Mouse (Mus musculus) kidney, postnatal 10 days (tissue): Measurements from ENCODE around the gene Sorcs3.
A peak's percentile ranks its signal among the peaks of the same experiment; 100 is the strongest.

Source experiments
- DNase-seq: peaks from one replicate; pipeline ENCODE4 v3.0.0; 2021; ENCODE audit warnings: mixed read lengths

Sorcs3 gene

DNA sequence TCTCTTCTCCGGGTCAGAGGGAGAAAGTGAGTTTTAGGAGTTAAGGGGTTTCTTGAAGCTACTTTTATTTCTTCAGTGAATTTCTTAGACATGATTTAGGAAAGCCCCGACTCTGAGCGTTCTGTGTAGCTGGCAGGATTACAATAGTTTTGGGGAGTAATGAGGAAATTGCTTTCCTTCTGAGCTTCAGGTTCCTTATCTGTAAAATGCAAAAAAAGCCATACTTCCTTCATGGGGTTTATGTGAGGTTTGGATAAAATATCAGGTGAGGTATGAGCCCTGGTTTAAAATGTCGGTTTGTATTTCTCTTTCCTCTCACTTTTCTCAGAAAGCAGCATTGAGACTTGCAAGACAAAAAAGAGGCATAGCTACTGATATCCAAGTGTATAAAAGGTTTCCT is 327.8 kb downstream of the Sorcs3 start:
- DNase-seq, result no peak

DNA sequence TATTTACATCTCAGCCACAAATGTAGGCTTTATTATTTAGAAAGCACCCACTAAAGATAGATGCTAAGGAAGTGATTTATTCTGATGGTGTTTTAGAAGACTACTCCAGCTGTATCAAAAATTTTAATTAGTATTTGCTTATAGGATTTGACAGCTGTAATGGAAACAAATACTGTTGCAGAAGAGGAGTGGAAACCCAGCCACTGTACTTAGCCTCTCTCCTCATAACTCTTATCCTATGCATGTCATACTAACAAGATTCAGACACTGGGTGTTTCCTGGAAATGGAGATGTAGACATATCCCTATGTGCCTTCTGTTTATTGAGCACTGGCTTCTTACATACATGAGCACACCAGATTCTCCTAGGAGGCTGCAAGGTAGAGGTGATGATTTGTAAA is 338.5 kb downstream of the Sorcs3 start:
- no peak for DNase-seq

DNA sequence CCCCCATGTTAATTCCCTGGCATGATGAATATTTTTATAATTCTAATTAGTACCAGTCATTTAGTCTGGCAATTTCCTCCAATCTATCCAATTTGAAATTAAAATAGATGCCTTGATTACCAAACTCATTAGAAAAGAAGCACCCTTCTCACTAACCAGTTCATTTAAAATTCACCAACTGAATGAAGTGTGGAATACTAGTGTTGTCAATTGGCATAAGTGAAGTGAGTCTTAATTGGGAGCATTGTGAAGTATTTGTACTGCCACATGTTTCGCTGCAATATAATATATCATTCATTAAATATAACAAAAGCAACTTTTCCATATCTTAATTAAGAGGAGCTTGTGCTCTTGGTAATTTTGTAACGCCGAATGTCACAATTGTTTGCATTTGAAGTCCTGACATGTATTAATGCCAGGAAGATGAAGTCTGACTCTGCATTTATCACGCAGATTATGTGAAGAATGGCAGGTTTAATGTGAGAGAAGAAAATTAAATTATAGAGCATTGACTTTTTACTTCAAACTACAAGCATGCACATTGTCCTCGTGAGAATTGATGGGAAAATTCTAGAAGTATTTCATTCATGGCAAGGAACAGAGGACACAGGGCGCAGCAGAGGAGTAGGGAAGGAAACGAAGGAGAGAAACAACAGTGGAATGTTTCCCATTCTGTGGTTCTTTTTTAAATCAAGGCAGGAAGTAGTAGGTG is 339.8 kb downstream of the Sorcs3 start:
- DNase-seq, result no peak

DNA sequence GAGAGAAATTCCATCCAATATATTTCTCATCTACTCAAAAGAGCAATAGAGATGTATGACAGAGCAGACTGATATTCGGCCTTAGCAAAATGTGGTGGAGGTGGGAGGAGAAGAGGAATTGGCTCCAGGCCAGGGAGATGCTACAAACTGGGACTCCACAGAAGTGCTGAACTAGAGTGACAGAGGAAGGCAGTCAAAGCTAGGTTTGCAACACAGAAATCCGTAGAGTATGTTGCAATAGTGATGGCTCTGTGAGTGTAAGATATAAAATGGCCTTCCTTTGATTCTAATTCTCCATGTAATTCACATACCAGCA is 340.3 kb downstream of the Sorcs3 start:
- DNase-seq, result no peak

DNA sequence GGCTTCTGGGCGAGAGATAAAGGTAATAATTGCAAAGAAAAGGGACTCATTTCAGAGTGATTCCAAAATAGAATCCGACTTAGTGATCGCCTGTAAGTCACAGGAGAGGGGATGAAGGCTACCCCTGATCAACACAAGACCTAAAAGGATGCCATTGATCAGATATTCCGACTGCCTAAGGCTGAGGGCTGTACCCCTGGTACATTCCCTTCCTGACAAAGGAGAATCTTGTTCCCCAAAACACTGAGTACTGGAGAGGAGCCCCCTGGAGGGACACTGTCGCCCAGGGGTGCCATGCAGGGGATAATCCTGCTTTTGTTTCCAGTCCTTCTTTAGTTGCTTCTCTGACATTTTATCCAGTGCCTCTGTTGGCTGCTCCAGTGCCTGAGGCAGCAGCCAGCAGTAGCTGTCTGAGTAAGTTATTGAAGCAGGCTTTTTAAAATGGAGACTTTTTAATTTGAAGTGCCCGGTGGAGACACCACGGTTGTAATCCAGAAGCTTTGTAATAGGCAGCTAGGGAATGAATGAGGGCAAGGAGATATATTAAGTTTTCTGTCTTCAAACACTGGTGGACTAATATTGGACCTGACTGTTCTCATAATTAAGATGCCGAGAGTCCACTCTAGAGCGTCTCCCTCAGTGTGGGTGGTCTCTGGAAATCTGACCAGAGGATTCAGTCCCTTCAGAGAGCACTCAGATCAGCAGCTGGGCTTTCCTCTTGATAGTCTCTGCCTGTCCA is 342.5 kb downstream of the Sorcs3 start:
- DNase-seq, result no peak

DNA sequence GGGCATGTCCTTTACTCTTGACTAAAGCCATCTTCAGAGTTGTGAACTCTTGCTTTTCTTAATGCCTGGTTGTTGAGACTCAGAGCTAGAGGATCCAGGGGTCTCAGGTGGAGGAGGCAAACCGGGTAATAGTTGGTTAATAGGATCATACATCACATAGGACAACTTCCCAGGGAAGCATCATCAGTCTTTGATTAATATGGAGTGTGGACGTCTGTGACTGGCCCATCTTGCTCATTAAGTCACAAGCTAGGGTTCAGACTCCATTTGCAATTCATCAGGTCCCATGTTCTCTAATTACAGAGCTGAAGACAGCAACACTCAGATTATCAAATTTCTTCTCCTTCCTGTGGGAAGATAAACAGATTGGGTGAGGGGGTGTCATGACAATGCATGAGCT is 353.6 kb downstream of the Sorcs3 start:
- no peak for DNase-seq

DNA sequence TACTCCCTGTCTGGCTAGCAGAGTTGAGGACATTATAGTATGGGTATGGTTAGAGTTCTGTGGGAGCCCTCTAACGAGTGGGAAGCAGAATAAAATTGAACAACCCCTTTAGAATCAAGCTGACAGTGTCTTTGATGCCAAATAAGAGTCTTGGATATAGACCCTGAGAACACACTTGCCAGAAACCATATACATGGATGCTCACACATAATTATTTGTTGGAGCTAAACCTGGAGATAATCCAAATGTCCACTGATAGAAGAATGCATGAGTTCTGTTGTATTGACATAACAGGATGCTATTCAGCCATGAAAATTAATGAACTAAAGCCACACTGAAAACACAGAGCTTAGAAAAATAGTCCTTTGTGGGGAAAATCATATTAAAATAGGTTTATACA is 369.9 kb downstream of the Sorcs3 start:
- DNase-seq, result no peak

DNA sequence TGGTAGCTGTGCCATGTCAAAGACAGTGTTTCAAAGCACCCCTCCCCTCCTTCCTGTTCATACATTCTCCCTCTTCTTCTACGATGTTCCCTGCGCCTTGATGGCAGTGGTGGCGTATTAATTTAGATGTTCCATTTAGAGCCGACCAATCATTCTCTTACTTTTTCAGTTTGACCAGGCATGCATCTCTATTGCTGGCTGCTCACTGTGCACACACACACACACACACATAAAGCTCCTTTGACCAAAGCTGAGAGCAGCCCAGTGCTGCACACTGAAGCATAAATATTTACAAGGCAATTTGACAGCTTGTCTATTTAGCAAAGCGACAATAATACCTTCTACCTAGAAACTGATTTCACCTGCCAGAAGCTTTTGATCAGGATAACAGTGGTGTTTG is 371.3 kb downstream of the Sorcs3 start:
- DNase-seq, result no peak

DNA sequence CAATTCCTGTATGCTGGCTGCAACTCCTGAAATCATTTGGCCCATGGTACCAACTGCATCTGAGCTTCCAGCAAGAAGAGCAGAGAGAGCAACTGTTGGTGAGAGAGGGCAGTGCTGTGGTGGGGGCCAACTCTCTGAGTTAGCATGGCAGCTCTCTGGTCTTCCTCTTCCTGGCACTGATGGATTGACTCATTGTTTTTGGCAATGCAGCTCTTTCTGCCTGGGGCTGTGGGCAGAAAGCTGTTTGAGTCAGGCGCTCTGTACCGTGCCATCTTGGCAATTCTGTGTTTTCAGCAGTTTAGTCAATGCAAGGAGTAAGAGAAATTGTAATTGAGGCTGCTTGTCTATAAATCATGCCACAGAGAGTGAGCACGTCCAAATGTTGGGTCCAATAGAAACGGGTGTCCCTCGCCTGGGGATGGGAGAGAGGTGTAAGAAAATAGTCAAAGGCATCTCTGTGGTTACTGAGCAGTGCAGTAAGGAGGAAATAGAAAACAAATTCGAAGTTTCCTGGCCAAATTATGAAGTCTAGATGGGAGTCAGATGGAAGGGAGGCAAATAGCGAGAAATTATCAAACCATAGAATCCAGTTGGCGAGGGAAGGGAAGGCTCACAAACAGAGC is 379.2 kb downstream of the Sorcs3 start:
- no peak for DNase-seq

DNA sequence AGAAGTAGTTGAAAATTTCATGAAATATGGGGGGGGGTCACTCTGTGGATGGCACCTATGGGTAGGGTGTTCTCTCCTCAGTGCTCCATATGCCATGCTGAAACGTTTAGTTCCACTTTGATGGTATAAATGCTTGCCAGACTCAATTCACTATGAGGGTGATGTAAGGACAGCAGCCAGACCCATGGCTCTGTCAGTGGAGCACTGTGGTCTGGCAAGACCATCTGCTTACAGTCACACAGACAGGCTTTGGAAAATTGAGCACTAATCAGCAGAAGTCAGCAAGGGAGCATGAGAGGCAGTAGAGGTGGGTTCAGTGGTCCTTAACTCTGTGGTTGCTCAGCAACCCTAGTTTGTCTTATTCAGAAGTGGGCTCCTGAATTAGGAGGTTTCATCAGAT is 411.1 kb downstream of the Sorcs3 start:
- DNase-seq, result no peak

DNA sequence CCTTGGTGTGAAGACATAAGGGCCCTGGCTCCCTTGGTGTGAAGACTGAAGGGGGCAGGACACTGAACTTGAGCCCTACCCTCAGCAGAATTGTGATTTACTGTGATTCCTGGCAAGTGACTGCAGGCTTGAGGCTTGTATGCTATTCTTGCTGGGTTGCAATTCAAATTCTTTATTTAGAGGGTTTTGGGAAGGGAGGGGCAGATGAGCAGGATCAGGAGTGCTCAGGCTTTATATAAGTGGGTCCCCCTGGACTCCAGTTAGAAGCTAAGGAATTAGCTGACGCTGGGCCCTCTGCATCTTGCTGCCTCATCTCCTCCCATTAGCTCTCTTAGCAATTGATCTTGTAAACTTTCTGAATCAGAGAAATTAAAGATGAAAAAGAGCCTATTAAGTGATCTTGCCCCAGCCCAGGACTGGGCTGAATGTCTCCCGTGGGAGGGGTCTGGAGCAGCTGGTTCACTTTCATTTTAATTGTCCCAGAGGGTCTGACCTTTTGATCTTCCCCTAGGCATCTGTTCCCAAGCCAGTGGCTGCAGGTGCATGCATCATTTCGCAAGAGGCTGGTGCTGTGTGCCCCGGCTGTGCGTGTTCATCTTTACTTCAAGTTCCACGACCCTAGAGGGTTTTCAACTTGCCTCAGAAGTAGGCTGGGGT is 425.0 kb downstream of the Sorcs3 start:
- no peak for DNase-seq

DNA sequence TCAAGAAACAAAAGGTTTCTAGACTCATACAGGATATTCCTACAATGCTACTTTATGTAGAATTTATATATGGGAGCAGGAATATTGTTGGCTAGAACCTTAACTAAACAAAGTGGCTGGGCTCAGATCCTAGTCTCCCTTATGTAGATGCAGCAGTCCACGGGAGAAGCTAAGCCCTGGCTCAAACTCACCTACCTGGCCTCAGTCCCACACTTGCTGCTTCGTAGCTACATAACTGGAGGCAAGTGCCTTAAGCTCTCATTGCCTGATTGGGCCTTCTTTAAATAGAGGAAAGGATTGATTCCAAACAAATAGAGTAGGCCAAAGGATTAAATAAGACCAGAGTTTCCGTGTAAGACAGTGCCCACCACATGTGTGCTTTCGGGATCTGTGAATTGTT is 436.7 kb downstream of the Sorcs3 start:
- DNase-seq, result no peak

DNA sequence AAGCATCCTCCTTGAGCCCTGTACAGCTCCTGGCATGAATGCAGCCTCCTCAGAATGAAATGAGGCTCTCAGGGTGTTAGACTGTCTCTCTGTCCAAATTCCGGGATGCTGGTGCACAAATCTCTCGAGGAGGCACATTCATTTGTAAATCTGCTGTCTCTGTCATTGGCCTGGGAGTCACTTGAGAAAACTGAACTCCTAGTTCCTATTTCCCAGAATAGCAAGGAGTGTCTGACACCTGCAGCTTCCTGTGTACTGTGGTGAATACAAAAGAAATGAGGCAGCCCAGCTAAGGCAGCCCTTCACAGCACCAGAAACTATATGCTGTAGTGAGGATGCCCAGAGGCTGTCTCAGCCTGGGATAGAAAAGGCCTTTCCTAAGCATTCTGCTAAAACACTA is 444.1 kb downstream of the Sorcs3 start:
- no peak for DNase-seq

DNA sequence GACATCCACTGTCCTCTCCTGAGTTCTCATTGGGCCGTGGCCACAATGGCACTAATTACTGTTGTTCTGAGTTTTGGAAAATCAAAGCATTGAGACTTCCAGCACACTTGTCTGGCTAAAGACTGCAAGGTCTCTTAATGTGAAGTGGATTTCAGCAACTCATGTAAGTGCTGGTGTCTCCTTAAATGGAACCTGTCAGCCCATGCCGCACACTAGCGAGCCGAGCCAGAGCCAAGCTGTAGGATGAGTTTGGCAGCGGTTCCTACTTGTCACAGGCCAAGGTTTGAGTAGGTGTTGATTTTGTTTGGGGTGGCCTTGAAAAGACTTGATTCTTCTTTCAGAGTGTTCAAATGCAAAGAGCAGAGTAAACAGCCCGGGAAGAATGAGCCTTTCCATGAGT is 445.8 kb downstream of the Sorcs3 start:
- no peak for DNase-seq

DNA sequence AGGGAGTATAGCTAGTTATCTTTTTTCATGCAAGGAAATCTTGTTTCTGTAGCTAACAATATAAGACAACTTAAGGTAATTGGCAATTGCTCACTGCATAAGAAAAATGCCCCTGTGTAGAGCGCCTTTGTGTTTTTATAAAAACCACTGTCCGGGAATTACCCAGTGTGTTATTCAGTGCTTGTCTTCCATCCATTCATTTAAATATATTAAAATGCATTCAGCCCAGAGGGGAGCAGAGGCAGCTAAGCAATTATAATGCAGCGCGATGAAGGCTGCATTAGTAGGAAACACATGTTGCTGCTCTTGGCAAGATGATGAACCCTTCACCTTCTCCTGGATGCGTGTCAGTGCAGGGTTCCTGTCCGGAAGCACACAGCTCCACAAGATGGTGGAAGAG is 454.4 kb downstream of the Sorcs3 start:
- DNase-seq, result no peak

DNA sequence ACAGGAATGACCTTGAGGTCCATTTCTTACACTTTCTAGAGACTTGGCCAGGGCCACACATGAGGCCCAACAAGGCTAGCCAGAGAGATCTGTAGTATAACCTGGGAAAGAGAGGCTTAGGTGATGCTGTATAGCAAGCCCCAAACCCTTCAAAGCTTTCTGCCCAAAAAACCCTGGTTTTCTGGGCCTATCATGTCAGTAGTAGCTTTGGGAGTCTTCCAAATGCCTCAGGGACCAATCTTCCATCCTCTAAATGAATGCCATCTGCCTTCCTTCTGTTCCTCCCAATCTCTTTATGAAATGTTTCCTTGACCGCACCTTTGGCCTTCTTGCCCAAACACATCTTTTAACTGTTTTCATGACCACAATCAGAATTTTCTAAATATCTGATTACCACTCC is 474.1 kb downstream of the Sorcs3 start:
- no peak for DNase-seq

DNA sequence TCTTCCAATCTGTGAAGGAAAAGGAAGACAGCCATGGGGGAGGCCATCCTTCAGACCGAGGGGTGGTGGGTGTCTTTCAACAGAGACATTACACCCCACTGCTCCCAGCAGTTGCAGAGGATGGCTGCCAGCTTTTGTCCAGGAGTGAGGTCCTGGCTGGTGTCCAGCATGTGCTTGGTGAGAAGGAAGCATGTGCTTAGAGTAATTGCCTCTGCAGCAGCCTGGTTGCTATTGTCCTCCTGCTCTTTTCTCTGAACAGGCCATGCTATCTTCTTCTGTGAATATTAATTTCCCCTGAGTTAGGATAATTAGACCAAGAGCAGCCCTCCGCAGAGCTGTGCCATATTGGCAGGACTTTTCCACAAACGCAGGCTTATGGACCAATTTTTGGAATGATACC is 476.7 kb downstream of the Sorcs3 start:
- peak; percentile 29 for DNase-seq

DNA sequence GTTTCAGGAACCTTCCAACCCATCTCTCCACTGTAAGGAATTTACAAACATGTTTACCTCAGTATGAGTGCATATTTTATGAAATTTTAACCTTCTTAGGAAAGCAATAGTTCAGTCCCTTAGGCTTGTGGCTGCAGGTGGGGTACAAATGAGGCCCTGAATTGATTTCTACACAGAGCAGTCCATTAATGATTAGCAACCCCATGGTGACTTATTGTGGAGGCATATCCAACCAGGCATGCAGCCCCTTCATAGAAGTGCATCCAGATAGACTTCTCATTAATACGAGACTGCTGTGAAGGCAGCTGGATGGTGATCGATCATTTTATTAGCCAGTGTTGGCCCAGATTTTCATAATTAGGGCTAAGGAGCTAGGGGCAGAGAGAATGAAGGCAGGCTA is 480.5 kb downstream of the Sorcs3 start:
- DNase-seq, result no peak

DNA sequence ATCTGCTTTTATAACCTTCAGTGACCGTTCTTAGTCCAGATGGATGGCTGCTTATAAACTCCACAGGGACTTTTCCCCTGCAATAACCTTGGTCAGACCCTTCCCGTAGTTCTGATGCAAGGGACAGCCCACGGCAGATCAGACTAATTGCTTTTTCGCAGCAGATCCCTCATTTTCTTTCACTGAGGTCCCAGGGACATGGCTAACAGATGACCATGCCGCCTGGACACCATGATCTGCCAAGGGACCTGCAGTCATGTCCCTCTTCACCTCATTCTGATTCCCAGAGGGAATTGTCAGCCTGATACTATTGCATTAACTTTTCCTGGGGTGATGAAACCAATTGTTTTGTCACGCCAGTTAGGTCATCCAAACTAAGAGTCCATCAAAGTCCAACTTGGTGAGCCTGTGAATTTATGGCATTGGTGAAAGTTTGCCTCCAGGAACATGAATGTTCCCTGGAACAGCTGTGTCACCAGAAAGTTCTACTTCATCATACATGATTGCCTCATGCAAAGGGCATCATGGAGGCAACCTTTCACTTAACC is 494.4 kb downstream of the Sorcs3 start:
- no peak for DNase-seq

DNA sequence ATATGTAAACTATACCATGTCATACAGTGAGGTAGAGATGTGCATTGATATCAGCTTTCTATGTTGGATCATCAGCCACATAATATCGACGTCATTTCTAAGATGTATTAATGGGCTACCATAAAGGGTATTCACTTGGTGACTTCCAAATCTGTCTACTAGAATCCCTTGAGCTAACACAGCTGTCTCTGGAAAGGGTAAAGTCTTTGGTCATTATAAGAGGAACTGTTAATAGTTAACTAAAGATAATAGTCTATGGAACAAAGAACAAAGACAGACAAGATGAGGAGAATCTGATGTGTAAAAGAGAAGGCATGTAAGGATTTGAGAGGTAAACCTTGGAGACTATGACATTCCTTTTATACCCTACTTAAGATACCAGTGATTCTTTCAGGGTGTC is 497.9 kb downstream of the Sorcs3 start:
- no peak for DNase-seq

DNA sequence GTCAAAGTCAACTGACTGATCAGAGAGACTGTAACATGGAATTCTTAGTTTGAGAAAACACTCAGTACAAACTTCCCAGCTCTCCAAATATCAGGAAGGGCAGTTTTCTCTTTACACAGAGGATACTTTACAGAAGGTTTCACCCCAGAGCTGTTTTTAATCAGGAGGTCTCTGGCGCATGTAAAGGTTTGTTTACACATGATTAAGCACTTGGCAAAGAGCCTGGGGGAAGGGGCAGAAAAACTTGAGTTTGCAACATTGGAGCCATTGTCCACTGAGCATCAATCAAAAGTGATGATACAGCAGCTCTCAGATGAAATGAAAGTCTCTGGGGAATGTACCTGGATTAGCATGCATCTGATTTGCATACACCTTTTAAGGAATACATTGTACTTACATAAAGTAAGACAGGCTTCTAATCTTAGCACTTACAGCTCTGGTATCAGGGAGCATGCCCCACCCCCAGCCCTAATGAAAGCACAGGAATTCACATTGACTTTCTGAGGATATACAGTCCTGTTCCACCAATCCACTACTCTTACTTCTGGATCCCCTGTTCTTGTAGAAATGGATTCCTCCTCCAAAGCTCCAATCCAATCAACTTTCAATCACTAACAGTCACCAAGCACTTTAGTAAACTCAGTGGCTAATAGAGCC is 500.6 kb downstream of the Sorcs3 start:
- peak; percentile 32 for DNase-seq

DNA sequence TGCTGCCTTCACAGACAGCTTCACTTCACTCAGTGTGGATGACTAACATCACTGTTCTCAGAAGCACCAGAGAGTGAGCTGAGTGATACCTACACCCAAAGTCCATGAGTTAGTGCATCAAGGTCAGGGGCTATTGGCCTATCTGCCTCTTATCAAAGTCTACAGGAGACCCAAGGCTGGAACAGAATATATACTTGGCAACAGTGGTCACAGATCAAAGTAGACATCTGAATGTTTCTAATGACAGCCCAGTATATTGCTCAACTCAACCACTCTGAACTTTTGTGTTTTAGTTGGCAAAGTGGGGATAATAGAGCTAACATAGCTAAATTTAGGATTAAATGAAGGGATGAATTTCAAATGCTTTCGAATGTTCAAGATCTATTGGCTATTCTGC is 501.1 kb downstream of the Sorcs3 start:
- no peak for DNase-seq

DNA sequence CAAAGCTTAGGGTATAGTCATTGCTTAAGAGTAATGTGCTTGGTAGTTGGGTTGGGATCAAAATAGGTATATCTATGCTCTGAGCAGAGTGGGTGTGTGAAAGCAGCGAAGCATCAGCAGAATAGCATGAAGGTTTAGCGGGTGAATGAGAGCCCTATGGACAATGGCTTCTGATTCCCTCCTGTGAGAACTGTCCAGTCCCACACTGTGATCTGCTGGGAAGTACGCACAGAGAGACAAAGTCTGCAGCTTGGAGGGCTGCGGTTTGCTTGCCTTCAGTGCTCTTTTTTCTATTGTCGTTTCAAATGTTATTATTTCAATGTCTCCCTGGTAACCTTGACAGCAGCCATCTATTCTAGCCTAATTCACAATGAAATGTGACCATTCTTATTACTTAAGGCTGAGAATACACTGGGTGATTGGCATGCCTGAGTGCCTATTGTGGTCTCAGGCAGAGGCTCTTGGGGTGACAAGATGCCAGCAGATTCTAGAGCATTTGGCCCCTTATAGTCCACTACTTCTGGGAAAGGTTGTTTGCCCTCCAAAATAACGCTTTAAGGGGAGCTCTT is 520.1 kb downstream of the Sorcs3 start:
- no peak for DNase-seq
